Mouse (Mus musculus) adrenal gland, postnatal 10 days (tissue): ENCODE results near the gene Pkmyt1. TPM values are rescaled to one million over a fixed set of nuclear protein-coding genes. Genes with fewer than 3 reads are reported as not detected.
A peak's percentile ranks its signal among the peaks of the same experiment; 100 is the strongest.

ENCODE experiments used
- DNase-seq: peaks from one replicate; pipeline ENCODE4 v3.0.0; 2021; ENCODE audit warnings: mixed read lengths
- long read RNA-seq, 2 experiments: library from polyadenylated mRNA; stranded (forward); transcript quantifications; one replicate each; pipeline ENCODE4 v2.0.0; 2021
- total RNA-seq, 2 experiments: library from RNA; stranded (reverse); gene quantifications; 2 replicates each; pipeline ENCODE4 v1.2.3; 2021

Pkmyt1 gene
- total RNA-seq = 10 to 100 TPM in 1 of 2 experiments, 1 to 10 TPM in 1; 9.1 to 12.8 TPM
- long read RNA-seq, experiment 1, transcript Pkmyt1-201 (8 exons, 2,040 nt) = major isoform, 5 of 19 reads
- long read RNA-seq, experiment 1, partial matches to known transcripts = 8 of 19 reads
- long read RNA-seq, experiment 1, other reads (novel, unspliced or antisense) = 6 of 19 reads
- long read RNA-seq, experiment 2, transcript Pkmyt1-201 (8 exons, 2,040 nt) = major isoform, 10 of 12 reads
- long read RNA-seq, experiment 2, partial matches to known transcripts = 1 of 12 reads
- long read RNA-seq, experiment 2, other reads (novel, unspliced or antisense) = 0 of 12 reads

GRCm38 (mm10) chr17:23725999-23726757 lies at the start of gene Pkmyt1:
Gene Pkmyt1 (plus strand): TSS chr17:23726336.
- DNase-seq = peak; percentile 98

- peak; percentile 85 for DNase-seq
Measured at GRCm38 (mm10) chr17:23676473-23677031, 49.6 kb upstream of the Pkmyt1 start.

GRCm38 (mm10) chr17:23677236-23677679 lies 48.9 kb upstream of the Pkmyt1 start, which contains the start of gene Tnfrsf12a:
Gene Tnfrsf12a (minus strand): TSS chr17:23677468.
- peak; percentile 92 for DNase-seq

- no peak for DNase-seq
Measured at GRCm38 (mm10) chr17:23679127-23679835, 46.9 kb upstream of the Pkmyt1 start, which contains the start of gene Cldn6. Gene Cldn6 (plus strand): TSS chr17:23679249.

GRCm38 (mm10) chr17:23680336-23680735 lies 45.8 kb upstream of the Pkmyt1 start:
- no peak for DNase-seq

- peak; percentile 55 for DNase-seq
Measured at GRCm38 (mm10) chr17:23681086-23681485, 45.0 kb upstream of the Pkmyt1 start.

- DNase-seq = no peak
Measured at GRCm38 (mm10) chr17:23682092-23682491, 44.0 kb upstream of the Pkmyt1 start.

- DNase-seq = no peak
Measured at GRCm38 (mm10) chr17:23682530-23682929, 43.6 kb upstream of the Pkmyt1 start.

- no peak for DNase-seq
Measured at GRCm38 (mm10) chr17:23683226-23683625, 42.9 kb upstream of the Pkmyt1 start.

- no peak for DNase-seq
Measured at GRCm38 (mm10) chr17:23683856-23684672, 42.1 kb upstream of the Pkmyt1 start, which contains the start of gene Cldn9. Gene Cldn9 (minus strand): TSS chr17:23684026.

GRCm38 (mm10) chr17:23694491-23694890 lies 31.6 kb upstream of the Pkmyt1 start:
- DNase-seq = no peak

- no peak for DNase-seq
Measured at GRCm38 (mm10) chr17:23695801-23696200, 30.3 kb upstream of the Pkmyt1 start.

- peak; percentile 61 for DNase-seq
Measured at GRCm38 (mm10) chr17:23699131-23700077, 26.7 kb upstream of the Pkmyt1 start.

GRCm38 (mm10) chr17:23700079-23700478 lies 26.1 kb upstream of the Pkmyt1 start:
- peak; percentile 95 for DNase-seq

GRCm38 (mm10) chr17:23703301-23703700 lies 22.8 kb upstream of the Pkmyt1 start:
- DNase-seq = no peak

GRCm38 (mm10) chr17:23704741-23705140 lies 21.4 kb upstream of the Pkmyt1 start:
- DNase-seq = no peak

- DNase-seq = no peak
Measured at GRCm38 (mm10) chr17:23705525-23706104, 20.5 kb upstream of the Pkmyt1 start.

- DNase-seq = peak; percentile 85
Measured at GRCm38 (mm10) chr17:23706212-23706611, 19.9 kb upstream of the Pkmyt1 start.

GRCm38 (mm10) chr17:23717003-23717402 lies 9.1 kb upstream of the Pkmyt1 start:
- no peak for DNase-seq

- DNase-seq = no peak
Measured at GRCm38 (mm10) chr17:23719455-23719854, 6.7 kb upstream of the Pkmyt1 start.
